Mouse (Mus musculus): Measurements from ENCODE around the gene Trmt2b. TPM values are rescaled to one million over a fixed set of nuclear protein-coding genes. Genes with fewer than 3 reads are reported as not detected.

Gene Trmt2b
- 4.8 and 5.7 TPM in 2 replicates for polyA plus RNA-seq (2012; rRNA removed)

GRCm38 (mm10) chrX:134276275-134277160 lies at the start of gene Trmt2b:
TSS of gene Trmt2b (minus strand) at chrX:134276984.

DNA sequence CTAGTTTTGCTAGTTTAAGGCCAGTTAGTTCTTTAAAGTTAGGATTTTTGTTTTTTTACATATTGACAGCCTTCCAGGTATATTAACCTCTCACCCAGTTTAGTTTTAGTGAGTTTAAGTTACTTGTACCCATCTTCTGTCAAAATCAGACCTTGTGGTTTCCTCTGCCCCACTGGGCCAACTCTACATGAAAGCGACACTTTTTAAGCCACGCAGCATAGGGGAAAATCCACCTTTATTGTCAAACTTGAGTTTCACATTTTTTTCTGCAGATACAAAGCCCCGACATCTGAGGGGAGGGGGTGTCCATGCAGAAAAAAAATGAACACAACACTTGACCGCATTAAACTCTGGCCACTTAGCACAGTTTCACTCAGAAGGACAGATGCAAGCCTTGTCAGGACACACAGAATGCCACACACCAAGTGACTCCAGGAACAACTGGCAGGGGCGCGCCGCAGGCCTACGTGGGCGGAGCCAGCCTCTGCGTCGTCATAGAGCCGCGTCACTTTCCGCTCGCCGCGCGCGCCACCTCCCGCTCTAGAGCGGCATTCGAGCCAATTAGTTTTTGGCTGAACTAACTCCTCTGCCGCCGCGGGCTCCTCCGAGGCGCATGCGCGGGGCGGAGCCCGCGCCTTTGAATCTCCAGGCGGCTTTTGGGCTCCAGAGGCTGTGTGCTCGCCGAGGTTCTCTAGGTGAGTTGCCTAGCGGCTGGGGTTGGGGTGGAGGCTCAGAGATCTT lies 30.9 kb upstream of the Trmt2b start, which contains the start of gene Cenpi:
Gene Cenpi (plus strand): TSS at position 551 of the 741 bp plus-strand sequence.

DNA sequence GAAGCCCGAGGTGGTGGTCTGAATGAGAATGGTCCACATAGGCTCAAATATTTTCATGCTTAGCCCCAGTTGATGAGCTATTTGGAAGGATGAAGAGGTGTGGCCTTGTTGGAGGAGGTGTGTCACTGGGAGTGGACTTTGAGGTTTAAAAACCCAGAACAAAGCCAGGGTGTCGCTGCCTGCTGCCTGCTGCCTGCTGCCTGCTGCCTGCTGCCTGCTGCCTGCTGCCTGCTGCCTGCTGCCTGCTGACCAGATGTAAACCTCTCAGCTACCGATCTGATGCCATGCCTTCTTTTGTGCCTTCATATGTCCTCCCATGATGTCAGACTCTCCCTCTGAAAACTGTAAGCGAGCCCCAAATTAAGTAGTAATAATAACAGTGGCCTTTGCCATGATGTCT lies 54.9 kb downstream of the Trmt2b start, which contains the start of gene Nox1:
Gene Nox1 (minus strand): TSS at position 101 of the 400 bp plus-strand sequence.

GRCm38 (mm10) chrX:134187201-134187600 lies 89.6 kb downstream of the Trmt2b start, which contains the start of gene Arl13a:
TSS of gene Arl13a (plus strand) at chrX:134187501.

Other genes with a start within 250 kb of the Trmt2b start
- gene Cstf2, start 217.8 kb downstream of the Trmt2b start, polyA plus RNA-seq (2012; rRNA removed), result 12.7 and 13.7 TPM in 2 replicates
- 0.07 and 0.08 TPM in 2 replicates for gene Xkrx, start 114.9 kb downstream of the Trmt2b start, polyA plus RNA-seq (2012; rRNA removed)
- gene Arl13a, start 89.5 kb downstream of the Trmt2b start, polyA plus RNA-seq (2012; rRNA removed), result not detected in 2 replicates
- gene Nox1, start 55.0 kb downstream of the Trmt2b start, polyA plus RNA-seq (2012; rRNA removed), result not detected in 2 replicates
- gene Tmem35a, start 18.2 kb upstream of the Trmt2b start, polyA plus RNA-seq (2012; rRNA removed), result 0.36 and 0.37 TPM in 2 replicates
- 10.4 and 12.6 TPM in 2 replicates for gene Cenpi, start 31.1 kb upstream of the Trmt2b start, polyA plus RNA-seq (2012; rRNA removed)
- 0.37 and 0.43 TPM in 2 replicates for gene Drp2, start 127.6 kb upstream of the Trmt2b start, polyA plus RNA-seq (2012; rRNA removed)
- 0.02 TPM in 1 of 2 replicates, not detected in the other for gene Taf7l, start 199.5 kb upstream of the Trmt2b start, polyA plus RNA-seq (2012; rRNA removed)